Mouse (Mus musculus) bone marrow macrophage, adult 2 months (primary cell): ENCODE data around the gene Gm21985.

Experiments used
- CTCF ChIP-seq: IDR thresholded peaks from 2 replicates; pipeline ENCODE4 v1.5.1; 2012; ENCODE audit warnings: low read depth, mild to moderate bottlenecking, low read length, moderate library complexity
- POLR2A ChIP-seq: IDR thresholded peaks from 2 replicates; pipeline ENCODE4 v1.6.1; 2012; ENCODE audit warnings: mild to moderate bottlenecking, low read depth, low read length, borderline replicate concordance

DNA sequence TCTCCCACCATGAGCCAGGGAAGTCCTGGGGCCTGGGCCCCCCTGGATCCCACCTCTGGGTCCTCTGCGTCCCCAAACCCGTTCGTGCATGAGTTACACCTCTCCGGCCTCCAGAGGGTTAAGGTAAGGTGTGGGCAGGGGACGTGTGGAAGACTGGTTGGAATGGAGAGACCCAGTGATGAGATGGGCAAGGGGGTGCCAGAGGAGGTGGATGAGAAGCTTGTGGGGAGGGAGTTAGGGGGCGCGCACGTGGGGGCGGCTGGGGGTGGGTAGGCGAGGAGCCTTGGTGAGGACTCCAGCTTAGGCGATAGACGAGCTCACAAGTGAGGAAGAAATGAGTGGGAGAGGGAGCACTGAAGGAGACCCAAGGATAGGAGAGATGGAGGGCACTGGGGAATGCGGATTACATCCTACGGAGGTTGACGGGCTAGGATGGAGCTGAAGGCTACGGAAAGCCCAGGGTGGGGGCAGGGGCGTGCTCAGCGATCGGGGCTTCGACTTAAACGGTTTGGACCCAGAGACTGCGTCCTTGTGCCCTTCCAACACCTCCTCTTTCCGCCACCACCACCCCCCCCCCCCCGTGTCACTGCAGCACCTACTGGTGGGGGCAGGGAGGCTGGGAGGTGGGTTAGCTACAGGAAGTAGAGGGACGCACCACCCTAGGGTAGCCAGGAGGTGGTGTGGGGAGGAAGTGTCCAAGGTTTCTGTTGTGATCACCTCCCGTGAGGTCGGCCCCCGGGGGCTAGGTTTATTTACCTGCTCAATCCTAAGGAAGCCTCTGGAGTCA is 26.0 kb upstream of the Gm21985 start:
- TF ChIP-seq CTCF (no peak), POLR2A (no peak)
